Mouse (Mus musculus): ENCODE data around the gene Zfp385a. TPM values are rescaled to one million over a fixed set of nuclear protein-coding genes. Genes with fewer than 3 reads are reported as not detected.

The Zfp385a gene
- total RNA-seq, 2 experiments from 2014 or later, result 22.5 to 29.7 TPM

DNA sequence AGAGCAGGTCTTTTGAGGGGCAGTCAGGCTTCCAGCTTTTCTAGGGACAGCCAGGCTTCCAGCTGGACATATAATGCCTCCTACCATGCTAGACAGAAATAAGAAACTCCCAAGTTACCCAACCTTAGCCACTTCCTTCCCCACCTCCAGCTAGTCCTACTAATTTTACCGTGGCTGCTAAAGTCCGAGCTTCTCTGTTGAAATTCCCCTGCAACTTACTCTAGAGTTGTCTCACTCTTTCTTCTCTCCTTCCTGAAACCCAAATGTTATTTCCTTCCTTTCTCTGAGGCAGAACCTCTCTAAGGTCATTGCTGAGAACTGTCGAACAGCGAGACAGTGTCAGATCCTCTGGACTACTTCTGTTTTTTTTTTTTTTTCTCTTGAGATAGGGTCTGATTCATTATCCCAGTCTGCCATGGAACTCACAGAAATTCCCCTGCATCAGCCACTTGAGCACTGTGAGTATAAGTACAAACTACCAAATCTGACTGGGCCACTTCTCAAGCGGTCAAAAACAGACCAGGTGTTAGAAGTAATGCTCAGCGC is 29.5 kb downstream of the Zfp385a start, which contains the start of gene Gpr84:
TSS of gene Gpr84 (minus strand) at position 248 of the 546 bp plus-strand sequence.
- no peak for DNase-seq (ENCODE audit: low spot score in 2 of 2)

DNA sequence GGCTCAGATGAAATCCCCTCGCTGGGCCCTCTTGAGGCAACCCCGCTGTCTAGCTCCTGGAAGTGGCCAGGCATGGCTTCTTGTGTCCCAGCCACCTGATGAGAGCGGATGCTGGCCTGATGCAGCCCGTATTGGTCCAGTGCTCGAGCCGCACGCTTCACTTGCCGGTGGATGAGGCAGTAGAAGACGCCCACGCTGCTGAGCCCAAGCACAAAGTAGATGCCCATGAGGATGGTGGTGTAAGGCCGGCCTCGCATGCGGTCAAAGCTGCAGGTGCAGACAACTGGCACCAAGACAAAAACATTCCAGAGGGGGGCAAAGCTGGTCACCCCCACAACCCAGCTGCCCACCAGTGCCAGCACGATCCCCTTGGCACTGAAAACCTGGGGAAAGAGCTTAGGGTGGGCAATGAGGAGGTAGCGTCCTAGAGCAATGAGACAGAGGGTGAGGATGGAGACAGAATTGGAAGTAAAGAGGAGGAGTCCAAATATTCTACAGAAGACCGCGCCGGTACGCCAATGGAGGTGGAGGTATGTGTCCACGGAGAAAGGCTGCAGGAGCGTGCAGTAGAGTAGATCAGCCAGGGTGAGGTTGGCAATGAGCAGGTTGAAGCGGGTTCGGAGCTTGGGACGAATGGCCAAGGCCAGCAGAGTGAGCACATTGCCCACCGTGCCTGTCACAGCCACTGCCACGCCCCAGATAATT is 30.9 kb downstream of the Zfp385a start:
- DNase-seq (ENCODE audit: low spot score in 2 of 2), result no peak

GRCm38 (mm10) chr15:103308056-103308875 is 31.6 kb downstream of the Zfp385a start:
- no peak for DNase-seq (ENCODE audit: low spot score in 2 of 2)

GRCm38 (mm10) chr15:103307125-103307524 is 32.8 kb downstream of the Zfp385a start:
- DNase-seq (ENCODE audit: low spot score in 2 of 2), result peak; percentile 78 to 90

DNA sequence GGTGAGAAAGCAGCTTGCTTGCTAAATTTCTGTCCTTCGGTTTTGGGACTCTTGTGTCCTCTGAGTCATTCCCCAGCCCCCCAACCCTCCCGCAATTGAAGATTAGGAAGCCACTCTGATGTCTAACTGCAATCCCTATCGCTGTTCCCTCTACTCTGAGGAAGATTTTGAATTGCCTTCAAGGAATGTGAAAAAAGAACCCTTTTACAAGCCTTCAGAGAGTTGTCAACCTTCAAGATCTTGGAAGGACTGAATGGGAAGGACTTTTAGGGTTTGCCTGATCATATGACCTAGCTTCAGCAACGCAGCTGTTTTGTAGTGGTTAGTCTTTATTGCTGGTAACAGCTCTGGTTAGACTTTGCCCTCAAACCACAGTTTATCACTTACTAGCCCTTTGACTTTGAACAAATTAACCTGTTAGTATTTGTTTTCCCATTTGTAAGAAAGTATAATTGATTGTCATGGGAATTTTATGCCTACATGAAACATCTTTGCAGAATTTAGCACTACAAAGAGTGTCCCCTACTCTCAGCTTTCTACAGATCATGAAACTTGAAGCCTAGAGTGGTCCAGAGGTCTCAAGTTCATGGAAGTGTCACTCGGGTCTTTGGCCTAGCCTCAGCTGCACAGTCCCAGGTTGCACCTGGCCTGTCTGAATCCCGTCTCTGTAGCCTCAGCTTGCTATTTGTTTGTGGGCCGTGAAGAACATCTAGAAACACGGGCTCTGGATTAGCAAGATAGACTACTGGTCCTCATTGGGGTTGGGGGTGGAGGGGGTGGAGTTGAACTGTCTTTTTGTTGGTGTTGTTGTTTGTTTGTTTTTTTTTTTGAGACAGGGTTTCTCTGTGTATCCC is 33.9 kb downstream of the Zfp385a start:
- no peak for DNase-seq (ENCODE audit: low spot score in 2 of 2)

DNA sequence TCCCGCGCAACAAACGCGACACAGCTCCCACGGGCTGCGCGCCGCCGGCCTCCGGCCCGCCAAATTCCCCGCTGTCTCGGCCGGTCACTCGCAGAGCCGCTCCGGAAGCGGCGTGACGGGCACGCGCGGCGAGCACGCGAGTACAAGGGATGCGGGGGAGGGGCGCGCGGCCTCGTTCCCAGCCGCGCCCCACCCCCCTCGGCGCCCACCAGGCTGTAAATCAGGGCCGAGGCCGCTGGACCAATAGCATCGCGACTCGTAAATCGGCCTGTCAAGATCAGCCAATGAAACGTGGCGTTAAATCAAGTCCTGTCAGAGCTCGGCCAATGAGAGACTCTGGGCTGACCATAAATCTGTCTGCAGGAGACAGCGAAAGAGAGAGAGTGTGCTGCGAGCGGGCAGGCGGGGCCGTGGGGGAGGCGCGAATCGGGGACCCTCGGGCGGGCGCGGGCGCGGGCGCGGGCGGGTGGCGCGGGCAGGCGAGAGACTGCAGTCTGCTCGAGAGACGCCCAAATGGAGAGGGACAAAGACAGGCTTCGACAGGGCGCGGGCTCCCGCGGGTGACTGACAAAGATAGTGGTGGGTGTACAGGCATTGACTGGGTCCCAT is 34.7 kb downstream of the Zfp385a start:
- DNase-seq (ENCODE audit: low spot score in 2 of 2), result peak; percentile 85

DNA sequence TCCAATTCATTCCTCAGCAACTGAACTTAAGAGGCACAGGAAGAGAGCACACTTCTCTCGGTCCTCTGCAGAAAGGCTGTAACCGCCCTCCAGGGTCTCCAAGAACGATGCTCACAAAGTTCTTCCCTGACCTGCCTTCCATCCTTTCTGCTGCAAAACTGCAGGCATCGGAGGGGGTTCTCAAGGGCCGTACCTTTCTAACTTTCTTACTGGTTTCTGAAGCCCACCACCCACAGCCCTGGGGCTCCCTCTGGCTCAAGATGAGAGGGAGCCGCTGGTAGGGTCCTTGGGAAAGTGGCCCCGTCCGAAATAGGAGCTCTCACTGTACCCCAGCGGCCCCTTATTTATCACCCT is 35.3 kb downstream of the Zfp385a start:
- DNase-seq (ENCODE audit: low spot score in 2 of 2), result no peak

DNA sequence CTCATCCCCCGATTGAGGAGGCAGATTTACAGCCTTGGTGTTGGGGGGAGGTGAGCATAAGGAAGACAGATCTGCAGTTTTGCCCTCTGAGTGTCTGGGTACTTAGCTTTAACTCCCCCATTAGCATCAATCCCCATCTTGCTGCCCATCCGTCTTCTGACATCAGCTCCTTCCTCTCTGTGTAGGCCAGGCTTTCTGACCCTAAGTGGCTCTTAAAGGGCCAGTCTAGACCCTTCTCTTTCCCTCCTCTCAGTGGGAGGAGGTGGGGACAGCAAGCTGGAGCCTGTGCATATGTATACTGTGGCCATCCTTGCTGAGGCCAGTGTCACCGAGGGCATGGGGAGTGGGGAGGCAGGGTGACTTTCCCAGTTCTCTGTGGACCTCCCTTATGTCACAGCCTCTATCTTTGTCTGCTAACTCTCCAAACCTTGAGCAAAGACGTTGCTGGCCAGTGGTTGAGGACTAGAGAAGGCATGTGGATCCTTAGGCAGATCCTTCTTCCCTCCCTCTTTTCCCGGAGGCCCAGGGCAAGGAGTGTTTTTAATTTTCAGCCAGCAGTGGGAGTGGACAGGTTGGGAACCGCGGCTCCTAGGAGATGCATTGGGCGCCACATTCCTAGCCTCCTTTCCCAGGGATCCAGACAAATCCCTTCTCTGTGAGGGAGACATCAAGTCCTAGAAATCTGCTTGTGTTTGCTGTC is 35.8 kb downstream of the Zfp385a start:
- DNase-seq (ENCODE audit: low spot score in 2 of 2), result no peak

DNA sequence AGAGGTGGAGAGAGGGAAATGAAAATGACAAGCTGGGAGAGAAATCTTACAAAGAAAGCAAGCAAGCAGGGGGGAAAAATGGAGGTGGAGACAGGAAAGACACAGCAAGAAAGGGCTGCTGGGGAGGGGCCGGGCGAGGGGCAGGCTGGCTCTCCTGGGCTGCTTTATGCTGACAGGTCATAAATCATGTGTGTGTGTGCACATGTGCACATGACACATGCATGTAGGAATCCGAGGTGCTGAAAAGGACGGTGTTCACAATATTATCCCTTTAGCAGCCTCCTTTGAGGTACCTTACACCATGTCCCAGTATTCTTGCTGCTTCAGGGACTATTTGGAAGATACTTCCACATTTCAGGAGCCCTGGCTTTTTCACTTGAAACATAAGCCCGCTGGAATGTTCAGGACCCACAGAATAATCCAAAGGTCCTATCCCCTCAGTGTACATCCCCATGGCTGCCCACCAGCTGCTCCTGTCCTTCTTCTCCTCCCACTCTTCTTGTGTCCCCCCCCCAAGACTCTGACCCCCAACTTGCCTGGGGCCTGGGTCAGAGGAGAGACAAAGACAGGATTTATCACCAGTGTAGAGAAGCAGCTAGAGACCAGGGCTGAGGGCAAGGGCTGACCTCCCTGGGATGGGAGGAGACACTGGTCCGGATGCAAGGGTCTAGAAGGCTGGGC is 37.4 kb downstream of the Zfp385a start:
- DNase-seq (ENCODE audit: low spot score in 2 of 2), result no peak

- DNase-seq (ENCODE audit: low spot score in 2 of 2), result no peak
Measured at GRCm38 (mm10) chr15:103301547-103302340, 38.1 kb downstream of the Zfp385a start.

DNA sequence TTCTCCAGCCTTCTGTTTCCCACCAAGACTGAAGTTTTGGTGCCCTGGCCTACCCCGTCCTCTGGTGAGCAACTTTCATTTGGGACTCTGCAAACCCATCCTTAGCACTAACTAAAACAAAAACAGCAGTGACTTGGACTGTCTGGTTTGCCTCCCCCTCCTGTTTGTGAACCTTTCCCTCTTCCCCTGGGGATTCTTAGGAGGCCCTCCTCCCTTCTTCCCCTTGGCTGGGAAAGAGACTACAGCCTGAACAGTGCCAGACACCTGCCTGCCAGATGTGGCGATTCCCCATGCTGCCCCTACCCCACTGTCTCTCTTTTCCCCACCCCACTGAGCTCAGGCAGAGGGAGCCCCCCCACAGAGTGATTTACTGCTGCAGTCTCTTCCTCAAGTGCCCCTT is 38.8 kb downstream of the Zfp385a start:
- no peak for DNase-seq (ENCODE audit: low spot score in 2 of 2)

GRCm38 (mm10) chr15:103300560-103300959 is 39.3 kb downstream of the Zfp385a start:
- DNase-seq (ENCODE audit: low spot score in 2 of 2), result no peak

DNA sequence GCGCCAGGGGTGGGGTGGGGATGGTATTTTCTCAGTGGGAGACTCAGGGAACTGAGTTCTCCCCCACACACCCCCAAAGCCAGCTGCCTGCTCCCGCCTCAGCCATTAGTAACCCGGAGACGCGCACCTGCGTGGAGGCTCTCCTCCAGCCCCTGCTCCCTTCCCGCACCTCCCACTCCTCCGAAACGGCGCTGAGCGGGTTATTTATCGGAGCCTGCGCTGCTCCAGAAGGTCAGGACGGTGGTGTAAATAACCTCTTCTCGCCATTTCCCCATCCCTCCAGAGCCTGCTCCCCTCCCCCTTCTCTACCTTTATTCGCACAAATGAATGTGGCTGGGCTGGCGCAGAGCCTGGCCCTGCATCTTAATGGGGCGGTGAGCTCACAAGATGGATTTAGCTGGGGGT is 39.8 kb downstream of the Zfp385a start:
- DNase-seq (ENCODE audit: low spot score in 2 of 2), result no peak

- no peak for DNase-seq (ENCODE audit: low spot score in 2 of 2)
Measured at GRCm38 (mm10) chr15:103299644-103300043, 40.2 kb downstream of the Zfp385a start.

DNA sequence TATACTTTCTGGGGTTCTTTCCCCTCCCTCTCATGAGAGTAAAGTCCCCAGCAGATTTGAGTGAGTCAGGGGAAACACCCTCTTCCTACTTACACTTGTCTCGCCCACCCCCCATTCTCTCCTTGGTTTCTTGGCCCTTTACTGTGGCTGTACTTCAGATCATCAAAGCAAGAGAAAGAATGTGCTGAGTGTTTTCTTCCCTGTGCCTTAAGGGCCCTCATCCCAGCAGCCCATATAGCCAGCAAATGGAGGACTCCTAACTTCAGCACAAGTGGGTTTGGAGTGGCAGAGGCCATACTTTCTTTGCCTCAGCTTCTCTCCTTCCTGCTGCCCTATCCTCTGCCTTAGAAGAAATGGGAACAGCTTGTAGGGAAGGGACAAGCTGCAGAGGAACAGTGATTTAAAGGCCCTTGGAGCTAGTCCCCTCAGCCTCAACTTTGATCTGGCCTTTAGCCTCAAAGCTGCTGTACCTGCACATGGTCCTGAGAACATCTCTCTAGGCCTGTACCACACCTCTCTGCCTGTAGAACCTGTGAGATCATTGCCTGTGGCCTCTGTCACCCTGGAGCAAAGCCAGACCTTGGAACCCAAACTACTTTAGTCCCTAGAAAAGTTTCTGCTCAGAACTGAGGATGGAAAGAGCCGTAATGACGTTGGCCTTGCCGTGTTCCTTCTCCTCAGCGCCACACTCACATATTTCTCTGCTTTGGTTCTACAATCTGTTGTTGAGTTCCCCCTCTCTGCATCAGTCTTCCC is 40.9 kb downstream of the Zfp385a start:
- no peak for DNase-seq (ENCODE audit: low spot score in 2 of 2)

- no peak for DNase-seq (ENCODE audit: low spot score in 2 of 2)
Measured at GRCm38 (mm10) chr15:103298026-103298425, 41.9 kb downstream of the Zfp385a start.

- no peak for DNase-seq (ENCODE audit: low spot score in 2 of 2)
Measured at GRCm38 (mm10) chr15:103297313-103297712, 42.6 kb downstream of the Zfp385a start.

- no peak for DNase-seq (ENCODE audit: low spot score in 2 of 2)
Measured at GRCm38 (mm10) chr15:103295851-103296250, 44.0 kb downstream of the Zfp385a start.
